ENCODE assay signal across 16 mouse cellular contexts in genomic region chr3:28141716-28142115, GRCm38 (mm10).
"Had no signal": no experiment of that assay in that cellular context is flagged by ENCODE, and none has a peak within 500 bp of the region (broad histone marks: within the 10 kb centered on the region; RNA-seq: fewer than 3 reads in every experiment).

No protein-coding gene starts in this region.

- H3K4me3 ChIP-seq: layer of hippocampus, adult 2 months; limb, embryonic 13.5 days; megakaryocyte, embryonic 14.5 days; midbrain, embryonic 12.5 days; neural tube, embryonic 13.5 days had no signal

- H3K4me2 ChIP-seq: limb, embryonic 13.5 days; midbrain, embryonic 12.5 days; neural tube, embryonic 13.5 days had no signal

- H3K27ac ChIP-seq: kidney, postnatal 0 days; layer of hippocampus, adult 2 months; limb, embryonic 13.5 days; liver, embryonic 14.5 days; macrophage; midbrain, embryonic 12.5 days; neural tube, embryonic 13.5 days; stomach, postnatal 0 days had no signal

- H3K36me3 ChIP-seq: limb, embryonic 13.5 days; midbrain, embryonic 12.5 days; neural tube, embryonic 13.5 days had no signal

- H3K9ac ChIP-seq: limb, embryonic 13.5 days; liver, embryonic 14.5 days; midbrain, embryonic 12.5 days; neural tube, embryonic 13.5 days had no signal

- H3K4me1 ChIP-seq: limb, embryonic 13.5 days; megakaryocyte, embryonic 14.5 days; midbrain, embryonic 12.5 days; neural tube, embryonic 13.5 days had no signal

- ATAC-seq: midbrain, embryonic 16.5 days had no signal

- H3K9me3 ChIP-seq: limb, embryonic 13.5 days; midbrain, embryonic 12.5 days; neural tube, embryonic 13.5 days had no signal

- DNase-seq: kidney, adult 9 months; kidney, postnatal 4 days; left cerebral cortex, postnatal 4 days; retina, postnatal 1 day; right cerebral cortex, postnatal 14 days; thymus, postnatal 4 days had no signal

- H3K27me3 ChIP-seq: limb, embryonic 13.5 days; megakaryocyte, embryonic 14.5 days; midbrain, embryonic 12.5 days; neural tube, embryonic 13.5 days had no signal
